Mouse (Mus musculus) lung, embryonic 16.5 days (tissue): ENCODE measurements around the gene Purb. TPM values are rescaled to one million over a fixed set of nuclear protein-coding genes. Genes with fewer than 3 reads are reported as not detected.

ENCODE experiments used
- ATAC-seq: fragments of 200-750 bp; cut with Nextera tagmentation; 2 replicates; pipeline ENCODE4 v1.8.0; 2017; ENCODE audit warnings: low read depth, mild to moderate bottlenecking, moderate library complexity
- H3K27ac ChIP-seq: fragments of 300-500 bp; sonication (generic); 2 replicates; pipeline ENCODE4 v1.5.1; 2014; ENCODE audit warnings: mild to moderate bottlenecking, control low read depth, low read length
- H3K27me3 ChIP-seq: fragments of 300-500 bp; sonication (generic); 2 replicates; pipeline ENCODE4 v1.6.1; 2014; ENCODE audit warnings: low read depth, low read length, mixed read lengths; ENCODE audit not compliant: control insufficient read depth, insufficient read depth
- H3K36me3 ChIP-seq: fragments of 300-500 bp; sonication (generic); 2 replicates; pipeline ENCODE4 v1.6.1; 2014; ENCODE audit warnings: low read length; ENCODE audit not compliant: control insufficient read depth, insufficient read depth
- H3K4me1 ChIP-seq: fragments of 300-500 bp; sonication (generic); replicated peaks from 2 replicates; pipeline ENCODE4 v1.6.1; 2014; ENCODE audit warnings: low read length, mixed read lengths; ENCODE audit not compliant: control insufficient read depth, insufficient read depth
- H3K4me2 ChIP-seq: fragments of 300-500 bp; sonication (generic); 2 replicates; pipeline ENCODE4 v1.6.1; 2014; ENCODE audit warnings: low read depth, low read length, control low read depth
- H3K4me3 ChIP-seq: fragments of 300-500 bp; sonication (generic); 2 replicates; pipeline ENCODE4 v1.5.1; 2014; ENCODE audit warnings: mild to moderate bottlenecking, low read length, control low read depth
- H3K9ac ChIP-seq: fragments of 300-500 bp; sonication (generic); 2 replicates; pipeline ENCODE4 v1.6.1; 2014; ENCODE audit warnings: low read length, control low read depth
- H3K9me3 ChIP-seq: fragments of 300-500 bp; sonication (generic); 2 replicates; pipeline ENCODE4 v1.6.1; 2016; ENCODE audit warnings: low read length; ENCODE audit not compliant: control insufficient read depth
- WGBS: fragments of 180-500 bp; shearing (Covaris S2); extraction: QIAGEN DNeasy Blood & Tissue Kit; methylation state at CpG from one replicate; pipeline ENCODE4 v1.1.7; 2014; 5-methylcytosine and 5-hydroxymethylcytosine counted together
- polyA plus RNA-seq: library from polyadenylated mRNA; unstranded; fragments of >200 nt; fragmentation: Nextera tagmentation; extraction: Ambion mirVana; gene quantifications from 2 replicates; pipeline ENCODE4 v1.2.1, GENCODE M21; 2015

Purb gene
- polyA plus RNA-seq, 1 experiment from 2014 or later, result 32.6 TPM

- Histone ChIP-seq H3K27ac (no peak overlapping the region), H3K27me3 (no peaks in the 10 kb centered on the region), H3K9me3 (no peaks in the 10 kb centered on the region), H3K4me3 (no peak overlapping the region), H3K36me3 (no peaks in the 10 kb centered on the region; the same call in 1 of the 2 replicates), H3K4me2 (no peak overlapping the region), H3K4me1 (peaks cover 15% of the 10 kb centered on the region), H3K9ac (no peak overlapping the region)
- ATAC-seq, result no peak
- WGBS, result 95% methylated on average over 1 of the region's 1 CpGs
Observed at GRCm38 (mm10) chr11:6477350-6477749, 1.6 kb upstream of the Purb start.

GRCm38 (mm10) chr11:6476876-6477275 is 1.2 kb upstream of the Purb start:
- Histone ChIP-seq H3K9ac (no peak overlapping the region), H3K27ac (no peak overlapping the region), H3K27me3 (no peaks in the 10 kb centered on the region), H3K36me3 (no peaks in the 10 kb centered on the region; the same call in 1 of the 2 replicates), H3K9me3 (no peaks in the 10 kb centered on the region), H3K4me3 (no peak overlapping the region), H3K4me1 (peaks cover 15% of the 10 kb centered on the region), H3K4me2 (no peak overlapping the region)
- ATAC-seq, result no peak
- 63% methylated on average over 6 of the region's 6 CpGs for WGBS

- H3K36me3 ChIP-seq, result no peaks in the 10 kb centered on the region; the same call in 1 of the 2 replicates
- WGBS, result under 1% methylated on average over 90 of the region's 109 CpGs
- H3K27ac ChIP-seq, result peak overlapping the region; percentile 95
- peak overlapping the region; percentile 76 for H3K4me3 ChIP-seq
- peak overlapping the region; percentile 76 for H3K4me2 ChIP-seq
- H3K27me3 ChIP-seq, result no peaks in the 10 kb centered on the region
- no peaks in the 10 kb centered on the region for H3K9me3 ChIP-seq
- peaks cover 28% of the 10 kb centered on the region for H3K4me1 ChIP-seq
- peak; percentile 58 for ATAC-seq
- peak overlapping the region; percentile 93 for H3K9ac ChIP-seq
Observed at GRCm38 (mm10) chr11:6474874-6475731, 614 bp downstream of the Purb start.

- peaks cover 30% of the 10 kb centered on the region for H3K4me1 ChIP-seq
- no peak for ATAC-seq
- H3K9ac ChIP-seq, result peak overlapping the region; percentile 93
- no peaks in the 10 kb centered on the region for H3K27me3 ChIP-seq
- H3K9me3 ChIP-seq, result no peaks in the 10 kb centered on the region
- no peaks in the 10 kb centered on the region; the same call in 1 of the 2 replicates for H3K36me3 ChIP-seq
- H3K27ac ChIP-seq, result no peak overlapping the region; the same call in 1 of the 2 replicates
- WGBS, result 17% methylated on average over 6 of the region's 6 CpGs
- peak overlapping the region; percentile 76 for H3K4me3 ChIP-seq
- peak overlapping the region; percentile 76 for H3K4me2 ChIP-seq
Observed at GRCm38 (mm10) chr11:6474381-6474780, 1.3 kb downstream of the Purb start.

- Histone ChIP-seq H3K27me3 (no peaks in the 10 kb centered on the region), H3K36me3 (no peaks in the 10 kb centered on the region; the same call in 1 of the 2 replicates), H3K27ac (peak overlapping the region; percentile 92), H3K4me2 (peak overlapping the region; percentile 78), H3K4me1 (peaks cover 37% of the 10 kb centered on the region), H3K9ac (peak overlapping the region; percentile 57), H3K9me3 (no peaks in the 10 kb centered on the region), H3K4me3 (peak overlapping the region; percentile 53)
- ATAC-seq, result peak; percentile 39; the same call in 1 of the 2 replicates
Observed at GRCm38 (mm10) chr11:6472076-6472475, 3.6 kb downstream of the Purb start.

- peak overlapping the region; percentile 48 for H3K4me3 ChIP-seq
- peak overlapping the region; percentile 92 for H3K27ac ChIP-seq
- H3K4me2 ChIP-seq, result peak overlapping the region; percentile 78
- H3K27me3 ChIP-seq, result no peaks in the 10 kb centered on the region
- peak overlapping the region; percentile 57 for H3K9ac ChIP-seq
- H3K36me3 ChIP-seq, result peaks cover under 1% of the 10 kb centered on the region
- H3K9me3 ChIP-seq, result no peaks in the 10 kb centered on the region
- ATAC-seq, result no peak
- 2% methylated on average over 1 of the region's 1 CpGs for WGBS
- peaks cover 37% of the 10 kb centered on the region for H3K4me1 ChIP-seq
Observed at GRCm38 (mm10) chr11:6471493-6471892, 4.2 kb downstream of the Purb start.

GRCm38 (mm10) chr11:6471054-6471453 is 4.7 kb downstream of the Purb start:
- Histone ChIP-seq H3K27ac (peak overlapping the region; percentile 49; the same call in 1 of the 2 replicates), H3K9me3 (no peaks in the 10 kb centered on the region), H3K4me3 (peak overlapping the region; percentile 39), H3K27me3 (no peaks in the 10 kb centered on the region), H3K36me3 (peaks cover 5% of the 10 kb centered on the region), H3K9ac (peak overlapping the region; percentile 55), H3K4me1 (peaks cover 37% of the 10 kb centered on the region), H3K4me2 (peak overlapping the region; percentile 78)
- ATAC-seq, result no peak
- WGBS, result 43% methylated on average over 2 of the region's 2 CpGs

GRCm38 (mm10) chr11:6468541-6468940 is 7.2 kb downstream of the Purb start:
- H3K27me3 ChIP-seq, result no peaks in the 10 kb centered on the region
- peaks cover 9% of the 10 kb centered on the region for H3K36me3 ChIP-seq
- no peak overlapping the region for H3K9ac ChIP-seq
- no peak overlapping the region for H3K4me2 ChIP-seq
- H3K27ac ChIP-seq, result no peak overlapping the region
- WGBS, result 47% methylated on average over 2 of the region's 2 CpGs
- no peaks in the 10 kb centered on the region for H3K9me3 ChIP-seq
- H3K4me3 ChIP-seq, result no peak overlapping the region
- no peak for ATAC-seq
- H3K4me1 ChIP-seq, result peaks cover 29% of the 10 kb centered on the region

GRCm38 (mm10) chr11:6465122-6465521 is 10.6 kb downstream of the Purb start:
- peak; percentile 43 for ATAC-seq
- Histone ChIP-seq H3K4me1 (peaks cover 9% of the 10 kb centered on the region), H3K36me3 (peaks cover 9% of the 10 kb centered on the region), H3K9me3 (no peaks in the 10 kb centered on the region), H3K27ac (no peak overlapping the region), H3K27me3 (no peaks in the 10 kb centered on the region), H3K4me3 (no peak overlapping the region), H3K9ac (no peak overlapping the region), H3K4me2 (no peak overlapping the region)
- WGBS, result 20% methylated on average over 4 of the region's 4 CpGs
